Mouse (Mus musculus) skeletal muscle tissue, adult 2 months (tissue): ENCODE measurements around the gene Agtrap.
A peak's percentile ranks its signal among the peaks of the same experiment; 100 is the strongest.
"Not testable (repeated sequence)": the region's sequence is repeated elsewhere in the genome, so short reads cannot be mapped to it uniquely, and the experiment has no call there.

Experiments used
- DNase-seq: peaks from one replicate; pipeline ENCODE4 v3.0.0-alpha.2; 2012; ENCODE audit warnings: low read depth, low spot score

Gene Agtrap

GRCm38 (mm10) chr4:148050396-148050914 is 37.4 kb downstream of the Agtrap start:
- not testable (repeated sequence) for DNase-seq

DNA sequence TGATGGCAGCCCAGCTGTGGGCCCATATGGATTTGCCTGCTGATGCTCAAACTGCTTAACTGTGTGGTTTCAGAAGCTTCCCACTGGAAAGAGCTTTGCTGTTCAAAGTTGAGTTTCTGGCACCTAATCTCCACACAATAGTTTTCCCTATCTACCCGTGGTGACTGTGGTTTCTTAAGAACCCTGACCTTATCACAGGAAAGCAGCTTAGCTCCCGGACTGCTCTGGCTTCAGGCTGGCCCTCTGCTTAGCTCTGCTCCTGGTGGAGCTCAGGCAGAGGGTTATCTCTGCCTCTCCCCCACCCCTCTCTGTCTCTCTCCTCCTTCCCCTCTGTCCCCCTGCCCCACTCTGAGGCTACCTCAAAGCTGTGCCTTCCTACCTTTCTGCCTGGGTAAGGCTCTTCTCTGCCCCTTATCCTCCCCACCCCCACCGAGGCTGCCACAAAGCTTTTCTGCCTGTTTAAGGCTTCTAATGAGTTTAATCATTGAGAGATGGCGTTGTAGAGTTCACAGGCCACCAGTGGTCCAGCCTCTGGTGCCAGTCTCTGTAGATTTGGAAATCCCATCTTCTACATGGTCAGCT is 41.3 kb downstream of the Agtrap start:
- no peak for DNase-seq

GRCm38 (mm10) chr4:148044113-148044512 is 43.7 kb downstream of the Agtrap start:
- no peak for DNase-seq

DNA sequence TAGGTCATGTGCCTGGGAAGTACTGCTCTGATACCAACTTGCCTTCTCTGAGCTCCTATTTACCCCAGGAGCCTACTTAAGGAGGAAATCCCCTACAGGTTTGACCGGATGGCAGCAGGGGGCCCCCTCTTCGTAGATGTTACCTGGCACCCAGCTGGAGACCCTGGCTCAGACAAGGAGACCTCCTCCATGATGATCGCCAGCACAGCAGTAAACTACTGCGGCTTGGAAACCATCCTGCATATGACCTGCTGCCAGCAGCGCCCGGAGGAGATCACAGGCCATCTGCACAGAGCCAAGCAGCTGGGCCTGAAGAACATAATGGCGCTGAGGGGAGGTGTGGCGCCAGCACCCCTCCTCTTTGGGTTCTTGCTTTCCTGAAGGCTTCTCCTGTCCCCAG is 44.5 kb downstream of the Agtrap start:
- not testable (repeated sequence) for DNase-seq

DNA sequence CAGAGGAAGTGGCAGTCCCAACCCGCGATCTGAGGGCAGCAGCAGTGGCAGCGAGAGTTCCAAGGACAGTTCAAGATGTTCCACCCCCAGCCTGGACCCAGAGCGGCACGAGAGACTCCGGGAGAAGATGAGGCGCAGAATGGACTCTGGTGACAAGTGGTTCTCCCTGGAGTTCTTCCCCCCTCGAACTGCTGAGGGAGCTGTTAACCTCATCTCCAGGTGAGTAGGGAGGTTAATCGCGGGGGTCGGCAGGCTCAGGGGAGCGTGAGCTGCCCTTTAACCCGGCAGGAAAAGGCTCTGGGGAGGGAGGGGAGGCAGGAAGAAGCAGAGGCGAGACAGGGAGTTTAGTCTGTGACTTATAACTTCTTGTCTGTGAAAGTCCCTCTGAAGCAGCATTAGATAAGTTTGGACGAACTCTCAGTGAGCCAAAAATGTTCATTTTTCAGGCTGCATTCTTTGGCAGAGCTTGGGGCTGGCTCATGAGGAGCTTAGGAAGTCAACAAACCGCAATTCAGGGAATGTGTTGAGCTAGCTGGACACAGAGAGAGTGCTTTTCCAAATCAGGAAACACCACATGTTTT is 46.1 kb downstream of the Agtrap start:
- DNase-seq: no peak

- DNase-seq: peak; percentile 59
Observed at GRCm38 (mm10) chr4:148040933-148041610, 46.8 kb downstream of the Agtrap start.

DNA sequence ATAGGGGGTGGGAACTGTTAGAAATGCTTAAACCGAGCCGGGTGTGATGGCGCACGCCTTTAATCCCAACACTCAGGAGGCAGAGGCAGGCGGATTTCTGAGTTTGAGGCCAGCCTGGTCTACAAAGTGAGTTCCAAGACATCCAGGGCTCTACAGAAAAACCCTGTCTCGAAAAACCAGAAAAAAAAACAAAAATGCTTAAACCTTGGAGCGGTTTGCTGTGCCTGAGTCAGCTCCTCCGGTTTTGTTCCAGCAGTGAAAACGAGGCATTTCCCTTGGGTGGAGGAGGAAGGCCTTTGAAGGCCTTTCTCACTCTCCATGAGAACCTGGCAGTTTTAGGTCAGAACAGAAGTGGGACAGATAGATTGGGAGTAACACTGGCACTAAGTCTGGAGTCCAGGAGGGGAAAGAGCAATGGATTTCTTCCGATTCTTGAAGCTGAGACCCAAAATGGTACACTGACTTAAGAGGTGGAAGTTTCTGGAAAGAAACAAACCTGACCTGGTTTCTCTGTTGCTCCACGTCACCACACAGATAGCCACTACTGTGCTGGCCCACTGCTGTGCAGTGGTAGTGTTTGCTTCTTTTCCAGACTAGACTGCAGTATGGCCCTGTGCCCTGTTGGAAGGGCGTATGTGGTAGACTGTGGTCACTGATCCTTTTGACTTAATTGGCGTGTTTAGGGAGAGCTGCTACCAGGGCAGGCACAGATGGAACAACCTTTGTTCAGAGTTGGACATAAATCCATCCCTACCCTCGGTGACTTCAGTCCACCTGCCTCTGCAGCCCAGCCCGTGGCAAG is 47.6 kb downstream of the Agtrap start:
- no peak for DNase-seq

DNA sequence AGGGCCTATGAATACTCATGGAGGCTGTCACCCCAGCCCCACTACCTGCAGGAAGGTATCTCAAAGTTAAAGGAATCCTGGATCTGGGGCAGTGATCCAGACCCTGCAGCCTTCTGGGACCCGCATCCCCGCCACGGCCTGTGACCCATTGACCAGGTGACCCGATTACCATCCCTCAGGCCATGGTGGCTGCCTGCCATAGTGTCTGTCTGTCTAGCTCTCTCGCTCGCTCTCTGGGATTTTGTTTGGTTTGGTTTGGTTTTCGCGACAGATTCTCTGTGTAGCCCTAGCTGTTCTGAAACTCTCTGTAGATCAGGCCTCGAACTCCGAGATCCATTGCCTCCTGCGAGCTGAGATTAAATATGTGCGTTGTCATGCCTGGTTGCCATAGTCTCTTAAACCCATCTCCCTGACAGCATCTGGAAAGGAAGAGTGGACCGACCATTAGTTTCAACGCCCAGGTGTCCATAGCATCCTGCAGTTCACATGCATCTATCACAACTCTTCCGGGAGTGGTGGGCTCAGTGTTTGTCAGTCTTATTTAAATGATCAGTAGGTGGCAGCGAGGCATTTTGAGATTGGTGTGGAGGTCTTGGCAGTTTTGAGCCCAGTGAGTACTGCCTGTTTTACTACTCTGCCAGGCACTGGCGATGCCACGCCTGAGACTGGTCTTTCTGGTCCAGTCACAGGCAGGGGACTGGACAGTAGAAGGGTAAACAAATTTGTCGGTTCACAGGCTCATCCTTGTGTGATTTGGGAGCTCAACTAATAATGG is 48.4 kb downstream of the Agtrap start:
- DNase-seq: no peak

GRCm38 (mm10) chr4:148038600-148039253 is 49.1 kb downstream of the Agtrap start, which contains the start of the genes Clcn6 and Mthfr:
Gene Clcn6 (minus strand): TSS chr4:148038821.
Gene Mthfr (plus strand): TSS chr4:148039077.
- peak; percentile 99 for DNase-seq

- no peak for DNase-seq
Observed at GRCm38 (mm10) chr4:148038079-148038599, 49.7 kb downstream of the Agtrap start.

GRCm38 (mm10) chr4:148035440-148035839 is 52.4 kb downstream of the Agtrap start:
- DNase-seq: no peak

GRCm38 (mm10) chr4:148033858-148034410 is 53.9 kb downstream of the Agtrap start:
- DNase-seq: no peak

DNA sequence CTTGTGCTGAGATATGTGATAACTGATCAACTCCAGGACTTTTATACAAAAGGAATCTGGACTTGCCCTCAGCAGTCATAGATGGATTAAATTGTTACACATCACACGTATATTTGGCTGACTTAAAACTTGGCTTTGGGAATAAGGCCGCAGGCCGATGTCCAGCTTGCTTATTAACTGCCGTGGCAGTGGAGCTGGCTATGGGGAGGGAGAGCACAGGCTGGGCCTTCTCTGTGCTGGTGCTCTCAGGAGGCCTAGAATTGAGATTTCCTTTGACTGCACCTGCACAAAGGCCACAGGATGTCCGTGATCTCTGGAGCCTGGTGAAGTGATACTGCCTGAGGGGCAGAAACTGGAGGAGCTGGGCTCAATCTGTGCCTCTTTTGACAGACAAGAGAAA is 57.3 kb downstream of the Agtrap start:
- no peak for DNase-seq

DNA sequence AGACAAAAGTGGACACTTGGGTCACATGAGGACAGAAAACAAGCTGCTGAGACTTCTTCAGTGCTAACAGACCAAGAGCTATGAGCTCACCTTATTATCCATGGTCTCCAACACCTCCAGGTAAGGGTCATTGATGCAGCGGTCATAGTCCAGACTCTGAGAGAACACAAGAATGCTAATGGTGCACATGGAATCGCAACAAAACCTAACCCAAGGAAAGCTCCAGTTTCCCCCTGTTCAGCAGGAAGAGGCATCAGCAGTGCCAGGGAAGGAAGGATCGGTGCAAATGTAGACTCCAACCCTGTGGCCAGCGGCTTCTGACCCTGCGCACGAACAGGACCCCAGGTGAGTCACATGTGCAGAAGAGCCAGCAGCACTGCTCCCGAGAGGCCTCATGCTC is 58.5 kb downstream of the Agtrap start:
- DNase-seq: no peak
